Mouse (Mus musculus) colon, adult 2 months (tissue): Measurements from ENCODE around the gene Olfr243. TPM values are rescaled to one million over a fixed set of nuclear protein-coding genes. Genes with fewer than 3 reads are reported as not detected.

Source experiments
- polyA plus RNA-seq: library from polyadenylated mRNA; depleted of rRNA; stranded (reverse); fragments of >200 nt; gene quantifications from 2 replicates; pipeline ENCODE4 v1.2.3, GENCODE M21; 2012; rRNA removed

Olfr243 gene
- polyA plus RNA-seq = not detected in 2 replicates

GRCm38 (mm10) chr7:103714371-103714770, at the start of gene Olfr243:
Gene Olfr243, plus strand, starts transcription at chr7:103714671.

GRCm38 (mm10) chr7:103671091-103671490, 43.4 kb upstream of the Olfr243 start, which contains the start of gene Olfr624:
Gene Olfr624, minus strand, starts transcription at chr7:103671191.

GRCm38 (mm10) chr7:103682420-103682819, 32.1 kb upstream of the Olfr243 start, which contains the start of gene Olfr625-ps1:
Gene Olfr625-ps1, plus strand, starts transcription at chr7:103682720.

GRCm38 (mm10) chr7:103730074-103730473, 15.6 kb downstream of the Olfr243 start, which contains the start of gene Olfr628:
Gene Olfr628, plus strand, starts transcription at chr7:103730374.

GRCm38 (mm10) chr7:103744843-103745242, 30.4 kb downstream of the Olfr243 start, which contains the start of gene Olfr629:
Gene Olfr629, minus strand, starts transcription at chr7:103744943.

GRCm38 (mm10) chr7:103757233-103757632, 42.8 kb downstream of the Olfr243 start, which contains the start of gene Olfr630:
Gene Olfr630, minus strand, starts transcription at chr7:103757333.

Other genes starting within 250 kb of the Olfr243 start
- gene Olfr608, start 244.8 kb upstream of the Olfr243 start, polyA plus RNA-seq = not detected in 2 replicates
- not detected in 2 replicates for gene Olfr609, start 216.6 kb upstream of the Olfr243 start, polyA plus RNA-seq
- gene Olfr610, start 202.5 kb upstream of the Olfr243 start, polyA plus RNA-seq = not detected in 2 replicates
- gene Olfr611, start 193.8 kb upstream of the Olfr243 start, polyA plus RNA-seq = not detected in 2 replicates
- not detected in 2 replicates for gene Olfr612, start 172.0 kb upstream of the Olfr243 start, polyA plus RNA-seq
- not detected in 2 replicates for gene Olfr613, start 166.6 kb upstream of the Olfr243 start, polyA plus RNA-seq
- not detected in 2 replicates for gene Olfr615, start 158.6 kb upstream of the Olfr243 start, polyA plus RNA-seq
- gene Olfr616, start 145.5 kb upstream of the Olfr243 start, polyA plus RNA-seq = not detected in 2 replicates
- gene Olfr617, start 141.6 kb upstream of the Olfr243 start, polyA plus RNA-seq = not detected in 2 replicates
- gene Olfr618, start 124.6 kb upstream of the Olfr243 start, polyA plus RNA-seq = not detected in 2 replicates
- not detected in 2 replicates for gene Olfr619, start 114.1 kb upstream of the Olfr243 start, polyA plus RNA-seq
- not detected in 2 replicates for gene Olfr620, start 102.1 kb upstream of the Olfr243 start, polyA plus RNA-seq
- gene Olfr622, start 72.0 kb upstream of the Olfr243 start, polyA plus RNA-seq = not detected in 2 replicates
- gene Olfr623, start 51.0 kb upstream of the Olfr243 start, polyA plus RNA-seq = not detected in 2 replicates
- gene Olfr624, start 43.5 kb upstream of the Olfr243 start, polyA plus RNA-seq = not detected in 2 replicates
- not detected in 2 replicates for gene Olfr625-ps1, start 32.0 kb upstream of the Olfr243 start, polyA plus RNA-seq
- gene Olfr628, start 15.7 kb downstream of the Olfr243 start, polyA plus RNA-seq = not detected in 2 replicates
- gene Olfr629, start 30.3 kb downstream of the Olfr243 start, polyA plus RNA-seq = not detected in 2 replicates
- gene Olfr630, start 42.7 kb downstream of the Olfr243 start, polyA plus RNA-seq = not detected in 2 replicates
- not detected in 2 replicates for gene Olfr69, start 56.9 kb downstream of the Olfr243 start, polyA plus RNA-seq
- gene Olfr68, start 65.0 kb downstream of the Olfr243 start, polyA plus RNA-seq = not detected in 2 replicates
- not detected in 2 replicates for gene Olfr67, start 77.2 kb downstream of the Olfr243 start, polyA plus RNA-seq
- 19.7 and 97.2 TPM in 2 replicates for gene Hbb-bt, start 99.3 kb downstream of the Olfr243 start, polyA plus RNA-seq
- gene Hbb-bs, start 113.4 kb downstream of the Olfr243 start, polyA plus RNA-seq = 178 and 1,004 TPM in 2 replicates
- gene Hbb-bh2, start 125.8 kb downstream of the Olfr243 start, polyA plus RNA-seq = not detected in 2 replicates
- not detected in 2 replicates for gene Hbb-bh1, start 128.5 kb downstream of the Olfr243 start, polyA plus RNA-seq
- gene Hbb-y, start 138.5 kb downstream of the Olfr243 start, polyA plus RNA-seq = not detected in 2 replicates
- not detected in 2 replicates for gene Olfr66, start 171.6 kb downstream of the Olfr243 start, polyA plus RNA-seq
- gene Olfr64, start 179.8 kb downstream of the Olfr243 start, polyA plus RNA-seq = not detected in 2 replicates
- gene Olfr65, start 188.8 kb downstream of the Olfr243 start, polyA plus RNA-seq = not detected in 2 replicates
- 0.12 TPM in 1 of 2 replicates, not detected in the other for gene Olfr631, start 214.2 kb downstream of the Olfr243 start, polyA plus RNA-seq
- gene Olfr632, start 219.7 kb downstream of the Olfr243 start, polyA plus RNA-seq = not detected in 2 replicates
- not detected in 2 replicates for gene Olfr633, start 229.8 kb downstream of the Olfr243 start, polyA plus RNA-seq